Mouse (Mus musculus): ENCODE measurements around the gene Gm35134. TPM values are rescaled to one million over a fixed set of nuclear protein-coding genes. Genes with fewer than 3 reads are reported as not detected.
"Not testable (repeated sequence)": the region's sequence is repeated elsewhere in the genome, so short reads cannot be mapped to it uniquely, and the experiment has no call there.

The Gm35134 gene
- not detected for polyA plus RNA-seq (2017; shearing (Covaris generic))

DNA sequence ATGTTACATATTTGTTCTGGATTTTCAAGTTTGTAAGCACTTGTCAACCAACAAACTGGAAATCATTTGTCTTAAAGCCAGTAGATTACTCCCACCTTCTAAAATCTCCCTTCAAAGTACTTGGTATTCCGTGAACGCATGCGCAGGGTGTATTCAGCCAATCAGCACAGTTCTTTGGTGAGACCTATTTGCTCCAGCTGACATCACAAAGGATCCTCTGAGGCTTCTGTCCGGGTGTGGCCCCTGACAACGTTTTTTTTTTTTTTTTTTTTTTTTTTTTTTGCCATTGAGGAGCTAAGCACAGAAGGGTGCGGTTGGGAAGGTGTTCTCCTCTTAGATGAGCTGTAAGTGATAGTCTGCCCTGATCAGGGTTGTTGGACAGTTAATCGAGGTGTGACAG is at the start of gene Gm35134:
Gene Gm35134, plus strand, starts transcription at position 301 of the 400 bp plus-strand sequence.
- ATAC-seq, result not testable (repeated sequence)

All from CD4-positive, CD25-positive, alpha-beta regulatory T cell, adult 4 months (primary cell).